Mouse (Mus musculus): ENCODE results near the gene Ifnb1.

DNA sequence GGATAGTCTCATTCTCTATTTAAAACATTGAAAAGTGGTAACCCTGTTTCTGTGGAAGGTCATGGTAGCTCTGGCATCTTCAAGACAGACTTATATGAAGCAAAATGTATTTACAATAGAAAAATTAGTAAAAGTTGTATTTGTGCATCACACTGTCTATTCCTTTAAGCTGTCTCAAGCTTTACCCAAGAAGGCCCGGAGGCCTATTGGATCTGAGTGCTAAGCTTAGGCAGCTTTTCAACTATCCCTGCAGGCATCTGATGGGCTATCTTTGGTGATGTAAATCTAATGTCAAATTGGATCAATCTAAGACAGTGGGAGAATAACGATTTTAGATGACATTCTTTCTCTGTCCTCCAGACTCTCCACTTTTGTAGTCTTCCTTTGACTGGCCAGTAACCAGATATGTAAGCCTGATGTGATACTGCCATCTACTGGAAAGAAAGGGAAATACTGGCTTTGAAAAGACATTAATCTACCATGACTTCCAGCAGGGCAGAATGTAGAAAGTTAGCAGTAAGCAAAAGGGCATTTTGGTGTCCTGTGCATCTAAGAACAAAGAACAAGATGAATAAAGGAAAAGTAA, 21.2 kb upstream of the Ifnb1 start:
- TF ChIP-seq CTCF (IDR thresholded peaks at IDR 0.05; ENCODE audit: low read depth) = peak; percentile 98
- no peak for TF ChIP-seq EP300 (optimal IDR thresholded peaks at IDR 0.05)
